Mouse (Mus musculus): ENCODE measurements at regions not wholly inside any gene's neighbourhood (a gene's known extent, or its start where the extent isn't known, plus 50 kb on each side); places are given as distances from the start of the nearest gene placed in this dataset.

DNA sequence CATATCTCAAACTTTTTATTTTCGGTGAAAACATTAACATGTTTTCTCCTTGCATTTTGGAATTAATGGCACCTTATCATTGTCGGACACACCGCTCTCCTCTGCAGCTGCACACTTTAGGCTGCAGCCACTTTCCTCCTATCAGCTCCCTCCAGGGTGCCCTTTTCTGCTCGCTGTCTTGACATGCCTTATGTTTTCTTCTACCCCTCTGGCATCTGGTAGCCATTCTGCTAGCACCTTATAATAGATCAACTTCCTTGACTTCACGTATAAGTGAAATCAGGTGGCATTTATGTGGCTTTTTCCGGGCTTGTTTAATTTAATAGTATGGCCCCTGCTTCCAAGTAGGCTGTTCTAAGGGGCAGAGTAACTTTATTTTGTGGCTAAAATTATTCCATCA, 747.8 kb downstream of the Slitrk6 start:
- no peak for DNase-seq (ENCODE audit: low spot score)

GRCm38 (mm10) chr14:109985026-109985425, 769.9 kb downstream of the Slitrk6 start:
- DNase-seq (ENCODE audit: low spot score), result no peak

- no peak for DNase-seq (ENCODE audit: low spot score)
Observed at GRCm38 (mm10) chr14:109958008-109958407, 796.9 kb downstream of the Slitrk6 start.

- DNase-seq (ENCODE audit: low spot score), result no peak
Observed at GRCm38 (mm10) chr14:109941944-109942343, 813.0 kb downstream of the Slitrk6 start.

- DNase-seq (ENCODE audit: low spot score), result no peak
Observed at GRCm38 (mm10) chr14:109941162-109941561, 813.8 kb downstream of the Slitrk6 start.

DNA sequence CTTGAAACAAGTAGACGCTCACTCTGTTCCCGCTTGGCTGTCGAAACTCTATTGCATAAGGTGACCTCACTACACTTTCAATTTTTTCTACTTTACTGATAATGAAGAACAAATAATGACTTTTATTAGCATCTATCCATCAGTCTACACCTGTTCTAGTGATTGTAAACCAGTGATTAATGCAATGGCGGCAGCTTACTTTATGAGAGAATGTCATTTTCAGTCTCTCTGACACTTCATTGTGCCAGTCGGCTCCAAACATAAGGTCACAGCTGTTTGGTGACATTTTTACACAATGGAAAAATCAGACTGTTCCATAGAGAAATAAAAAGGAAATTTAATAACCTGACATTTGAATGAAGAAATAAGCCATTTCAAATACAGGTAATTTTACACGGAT, 817.5 kb downstream of the Slitrk6 start:
- no peak for DNase-seq (ENCODE audit: low spot score)

DNA sequence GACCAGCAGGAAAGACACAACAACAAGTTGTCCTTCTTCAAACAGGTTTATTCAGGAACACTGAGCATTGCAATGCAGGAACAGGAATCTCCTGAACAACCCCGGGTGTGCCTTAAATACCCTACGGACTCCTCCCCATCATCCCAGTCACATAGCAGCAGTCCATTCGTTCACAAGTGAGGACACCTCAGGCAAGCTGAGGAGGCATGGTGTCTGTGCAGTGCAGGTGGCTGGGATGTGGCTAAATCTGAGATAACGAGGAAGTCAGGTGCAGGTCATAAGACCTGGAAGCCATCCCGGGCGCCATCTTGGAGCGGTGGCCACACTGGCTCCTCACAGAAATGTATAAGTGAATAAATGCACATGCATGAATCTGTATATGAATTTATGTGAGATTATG, 826.0 kb downstream of the Slitrk6 start:
- DNase-seq (ENCODE audit: low spot score), result no peak

DNA sequence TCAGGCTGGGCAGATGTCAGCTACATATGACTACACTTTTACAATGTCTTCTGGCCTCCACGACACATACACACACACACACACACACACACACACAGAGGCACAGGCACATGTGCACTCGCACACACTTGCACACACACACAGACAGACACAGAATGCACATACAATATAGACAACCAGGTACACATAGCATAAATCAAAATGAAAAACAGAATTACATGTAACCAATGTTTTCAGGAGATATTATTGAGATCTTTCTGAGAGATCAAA, 863.1 kb downstream of the Slitrk6 start:
- DNase-seq (ENCODE audit: low spot score), result no peak

DNA sequence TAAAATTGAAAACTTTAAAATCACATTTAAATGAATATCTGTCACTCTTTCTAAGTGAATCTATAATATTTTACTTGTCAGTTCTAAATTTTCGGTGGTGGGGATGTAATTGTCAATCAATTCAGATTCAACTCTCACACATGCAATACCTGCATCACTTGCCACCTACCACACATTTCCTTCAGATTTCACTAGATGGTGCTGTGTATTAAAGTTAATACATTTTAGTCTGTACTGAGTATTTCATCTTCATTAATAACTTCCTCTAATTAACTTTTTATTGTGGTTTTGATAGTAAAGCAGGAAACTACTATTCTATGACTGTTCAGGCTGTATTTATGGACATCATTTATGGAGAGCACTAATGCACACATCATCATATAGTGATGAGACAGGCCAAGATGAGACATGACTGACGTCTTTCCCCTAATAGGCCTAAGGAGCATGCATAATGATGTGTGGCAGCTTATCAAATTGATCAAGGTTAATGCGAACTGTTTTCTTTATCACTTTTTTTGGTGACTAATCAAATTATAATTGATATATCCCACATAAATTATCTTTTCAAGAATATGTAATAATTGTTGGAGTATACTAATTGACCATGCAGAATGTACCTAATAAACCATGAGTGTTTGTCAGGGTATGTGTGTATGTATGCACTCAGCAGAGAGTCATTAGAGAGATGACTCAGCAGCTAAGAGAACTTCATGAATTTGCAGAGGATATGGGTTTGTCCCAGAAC, 863.6 kb downstream of the Slitrk6 start:
- DNase-seq (ENCODE audit: low spot score), result no peak

DNA sequence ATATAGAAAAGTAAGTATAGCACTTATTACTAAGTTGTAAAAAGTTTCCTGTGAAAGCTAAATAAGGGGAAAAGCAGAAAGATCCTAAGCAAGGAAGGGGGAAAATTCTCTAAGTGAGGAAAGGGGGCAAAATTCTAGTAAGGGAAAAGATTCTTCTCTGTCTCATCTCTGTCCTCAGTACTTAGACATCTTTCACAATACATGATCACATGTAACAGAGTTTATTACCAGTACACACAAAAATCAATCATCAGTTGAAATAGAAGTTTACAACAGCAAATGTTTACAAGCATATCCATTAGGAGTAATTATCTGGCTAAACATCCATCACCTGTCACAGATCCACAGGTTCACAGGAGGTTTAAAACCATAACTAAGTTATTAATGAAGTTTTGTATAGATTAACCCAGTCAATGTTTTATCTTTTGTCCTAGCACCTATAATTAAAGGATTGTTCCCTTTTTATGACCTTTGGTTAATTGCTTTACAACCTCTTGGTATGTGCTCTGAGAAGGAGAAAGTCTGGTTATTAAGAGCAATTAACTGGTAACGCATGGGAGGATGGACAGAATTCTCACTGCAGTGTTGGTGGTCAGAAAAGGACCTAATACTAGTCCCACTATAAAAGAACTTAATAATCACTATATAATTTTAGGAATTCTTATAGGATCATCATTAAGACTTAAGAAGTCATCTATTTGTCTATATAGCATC, 877.8 kb downstream of the Slitrk6 start:
- DNase-seq (ENCODE audit: low spot score), result no peak

DNA sequence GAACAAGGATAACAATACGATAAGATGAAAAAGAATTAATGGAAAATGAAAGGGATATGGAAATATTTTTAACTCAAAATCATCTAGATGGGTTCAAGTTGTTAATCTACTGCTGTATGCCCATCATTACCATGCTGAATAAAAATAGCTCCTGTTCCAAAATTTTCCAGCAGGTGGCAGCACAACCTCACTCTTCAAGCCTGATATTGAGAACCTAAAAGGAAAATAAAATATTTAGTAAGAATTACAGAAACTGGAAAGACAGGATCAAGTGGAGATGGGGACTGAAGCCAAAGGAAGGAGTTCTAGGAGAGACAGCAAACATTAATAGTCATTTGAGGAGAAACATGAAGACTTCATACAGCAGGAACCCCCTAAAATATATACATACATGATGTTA, 880.7 kb downstream of the Slitrk6 start:
- DNase-seq (ENCODE audit: low spot score), result peak; percentile 36

DNA sequence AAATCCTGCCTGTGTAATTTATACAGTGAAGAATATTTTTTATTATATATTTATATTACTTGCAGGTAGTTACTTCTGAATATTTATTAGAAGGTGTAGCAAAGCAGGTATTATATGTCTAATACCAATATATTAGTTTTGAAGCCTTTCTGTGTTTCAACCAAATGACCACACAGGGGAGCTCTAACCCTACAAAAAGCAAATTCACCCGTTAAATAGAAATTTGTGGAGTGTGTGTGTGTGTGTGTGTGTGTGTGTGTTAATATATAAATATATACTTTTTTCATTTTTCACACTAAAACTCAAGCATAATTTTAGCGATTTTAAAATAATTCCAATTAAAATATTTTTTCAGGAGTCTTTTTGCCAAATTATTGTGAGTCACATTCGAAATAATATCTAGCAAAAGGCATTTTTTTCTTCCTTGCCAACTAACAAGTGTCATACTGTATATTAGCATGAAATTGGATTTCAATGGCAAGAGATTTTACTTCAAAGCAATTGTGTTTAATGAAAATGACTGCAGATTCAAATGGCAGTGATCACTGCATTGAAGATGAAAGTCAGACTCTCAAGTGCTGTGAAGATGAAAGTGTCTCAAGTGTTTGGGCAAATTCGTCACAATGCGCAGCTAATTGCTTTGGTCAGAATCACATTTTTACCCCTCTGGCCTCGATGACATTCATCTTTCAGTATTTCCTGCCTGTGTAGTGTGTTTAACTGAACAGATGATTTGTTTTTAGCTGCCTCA, 914.4 kb downstream of the Slitrk6 start:
- no peak for DNase-seq (ENCODE audit: low spot score)

DNA sequence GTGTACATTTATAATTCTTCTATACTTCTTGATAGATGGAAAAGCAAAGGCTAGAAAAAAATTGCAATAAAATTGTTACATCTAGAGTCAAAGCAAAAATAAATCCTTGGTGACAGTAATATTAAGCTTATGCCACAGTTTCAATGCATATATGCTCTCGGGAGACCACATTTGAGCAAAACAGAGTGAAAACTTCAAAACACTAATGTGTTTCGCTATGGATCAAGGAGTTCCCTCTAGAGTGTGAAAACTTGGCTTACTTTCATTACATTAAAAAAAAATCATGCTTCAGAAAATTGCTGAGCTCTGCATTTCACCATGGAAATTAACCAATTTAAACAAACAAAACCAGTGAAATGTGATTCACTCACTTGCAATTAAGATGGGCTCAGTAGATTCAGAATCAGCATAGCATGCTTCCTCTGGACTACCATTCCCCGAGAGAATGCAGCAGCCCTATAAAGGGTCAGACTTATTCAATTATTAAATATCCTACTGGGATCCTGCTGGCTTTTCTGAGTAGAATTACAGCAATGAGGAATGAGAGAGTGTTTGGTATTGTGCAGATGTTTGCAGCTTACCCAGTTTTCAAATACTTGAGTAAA, 888.7 kb upstream of the Slitrk1 start:
- peak; percentile 5 for DNase-seq (ENCODE audit: low spot score)

DNA sequence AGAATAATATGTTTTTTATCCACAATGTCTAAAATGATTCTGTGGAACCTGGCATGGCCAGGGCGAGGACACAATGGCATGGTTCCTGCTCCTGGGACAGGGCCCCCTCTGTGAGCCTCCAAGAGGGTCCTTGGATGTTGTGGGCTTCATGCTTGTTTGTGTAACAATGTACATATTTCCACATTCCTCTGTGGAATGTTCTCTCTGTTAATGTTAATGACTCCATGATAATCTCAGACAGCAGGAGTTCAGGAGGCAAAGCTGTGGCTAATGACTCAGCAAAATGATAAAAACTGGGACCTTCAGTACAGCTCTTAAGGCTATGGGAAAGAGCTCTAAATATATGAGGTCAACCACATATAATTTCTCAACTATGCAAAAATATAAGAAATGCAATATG, 858.3 kb upstream of the Slitrk1 start:
- no peak for DNase-seq (ENCODE audit: low spot score)

DNA sequence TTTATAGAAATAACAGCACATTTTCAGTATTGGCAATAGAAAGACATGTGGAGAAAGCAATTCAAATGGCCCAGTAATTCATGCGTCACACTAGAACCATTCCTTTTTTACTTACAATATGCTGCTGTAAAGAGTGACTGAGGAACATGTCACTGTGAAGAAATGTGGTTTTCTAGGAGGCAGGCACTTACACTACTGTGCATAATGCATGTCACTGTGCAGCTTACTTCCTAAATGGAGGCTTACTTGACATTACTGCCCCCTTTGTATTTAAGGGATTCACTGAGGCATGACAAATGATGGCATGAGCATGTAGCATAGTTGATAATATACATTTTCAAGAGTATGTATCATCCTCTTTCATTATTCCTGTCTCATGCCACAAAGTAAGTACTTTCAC, 846.9 kb upstream of the Slitrk1 start:
- no peak for DNase-seq (ENCODE audit: low spot score)

All from MN1 (cell line).